In the genomic region with DNA sequence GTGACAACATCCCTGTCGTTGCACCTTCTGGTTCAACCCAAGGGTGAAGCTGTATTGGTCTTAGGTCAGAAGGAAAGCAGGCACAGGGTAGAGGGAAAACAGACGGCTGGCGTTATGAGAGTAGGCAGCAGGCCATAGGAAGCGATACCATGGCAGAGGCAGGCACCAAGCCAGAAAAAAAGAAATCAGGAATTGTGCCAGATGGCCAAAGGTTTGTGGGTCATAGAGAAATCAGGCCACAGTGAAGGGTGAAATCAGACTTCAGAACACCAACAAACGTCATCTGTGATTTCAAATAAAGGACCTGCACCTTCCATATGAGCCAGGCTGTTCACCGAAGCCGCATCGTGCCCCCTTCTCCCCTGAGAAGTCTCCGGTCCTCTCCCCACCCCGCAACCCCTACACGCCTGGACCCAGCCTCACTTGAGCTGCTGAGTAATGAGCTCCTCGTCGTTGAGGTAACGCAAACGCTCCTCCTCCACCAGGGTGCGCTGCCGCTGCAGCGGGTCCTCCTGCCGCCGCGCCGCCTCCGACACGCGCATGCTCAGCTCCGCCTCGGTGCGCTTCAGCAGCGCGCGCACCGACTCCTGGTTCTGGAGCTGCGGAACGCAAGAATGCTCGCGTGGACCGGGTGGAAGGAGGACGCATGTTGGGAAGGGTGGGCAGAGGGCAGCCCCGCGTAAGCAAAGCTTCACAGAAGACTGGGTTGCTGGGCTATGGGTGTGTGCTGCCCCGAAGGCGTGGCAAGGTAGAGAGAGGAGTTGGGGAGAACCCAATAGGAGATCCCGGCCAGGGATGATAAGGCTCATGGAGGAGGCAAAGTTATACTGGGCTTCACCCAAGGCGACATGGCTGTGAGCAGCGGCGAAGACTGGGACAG, we compare ENCODE assay signal across 8 mouse cellular contexts. TPM values are rescaled to one million over a fixed set of nuclear protein-coding genes. Genes with fewer than 3 reads are reported as not detected.
DNase-seq lines count a peak whose midpoint lies in the region; ATAC-seq and TF ChIP-seq lines count a peak whose summit lies in the region.

No protein-coding gene starts in this region.

- TF ChIP-seq POLR2A in brain, embryonic 14.5 days (IDR thresholded peaks at IDR 0.05; ENCODE audit: borderline replicate concordance, extremely low read depth, insufficient read depth, insufficient read length, poor library complexity, severe bottlenecking) = no peak

- no peak overlapping the region for H3K9ac ChIP-seq in heart, embryonic 11.5 days (ENCODE audit: low read depth, low read length)
- H3K9ac ChIP-seq in kidney, embryonic 16.5 days (replicated peaks; ENCODE audit: low read length) = peak overlapping the region; percentile 32; the same call in 1 of the 2 replicates

- peak; percentile 87 for ATAC-seq in erythroblast, adult 5-6 weeks (replicated peaks; ENCODE audit: low FRiP score, poor library complexity, severe bottlenecking)
- peak; percentile 33; the same call in 1 of the 2 replicates for ATAC-seq in heart, embryonic 11.5 days (replicated peaks; ENCODE audit: insufficient number of reproducible peaks, low FRiP score, low TSS enrichment)
- peak; percentile 50 for ATAC-seq in kidney, embryonic 16.5 days (ENCODE audit: low FRiP score, low TSS enrichment)
- ATAC-seq in monocyte, adult 5-6 weeks (replicated peaks; ENCODE audit: insufficient number of reproducible peaks, low FRiP score, low TSS enrichment, poor library complexity, severe bottlenecking) = peak; percentile 72

- no peaks in the 10 kb centered on the region for H3K9me3 ChIP-seq in heart, embryonic 11.5 days (replicated peaks; ENCODE audit: control insufficient read depth, low read length)
- H3K9me3 ChIP-seq in kidney, embryonic 16.5 days (ENCODE audit: low read length) = no peaks in the 10 kb centered on the region

- H3K36me3 ChIP-seq in heart, embryonic 11.5 days (ENCODE audit: control insufficient read depth, insufficient read depth, low read length) = no peaks in the 10 kb centered on the region
- no peaks in the 10 kb centered on the region for H3K36me3 ChIP-seq in kidney, embryonic 16.5 days (ENCODE audit: insufficient read depth, low read length)

- H3K27ac ChIP-seq in heart, embryonic 11.5 days (ENCODE audit: low read depth, low read length) = no peak overlapping the region
- no peak overlapping the region for H3K27ac ChIP-seq in kidney, embryonic 16.5 days (ENCODE audit: low read length)

- peak; percentile 98 for TF ChIP-seq CTCF in brain, embryonic 14.5 days (IDR thresholded peaks at IDR 0.05; ENCODE audit: borderline replicate concordance, extremely low read depth, insufficient read depth, insufficient read length)

- peak overlapping the region; percentile 86 for H3K4me2 ChIP-seq in heart, embryonic 11.5 days
- peak overlapping the region; percentile 72 for H3K4me2 ChIP-seq in kidney, embryonic 16.5 days (replicated peaks; ENCODE audit: low read depth, low read length)

- 7% methylated on average over 46 of the region's 46 CpGs for WGBS in heart, embryonic 11.5 days (ENCODE audit: insufficient replicate concordance)
- WGBS in kidney, embryonic 16.5 days = 7% methylated on average over 46 of the region's 46 CpGs

- H3K27me3 ChIP-seq in heart, embryonic 11.5 days (ENCODE audit: control insufficient read depth, insufficient read depth, low read length) = peaks cover 63% of the 10 kb centered on the region
- H3K27me3 ChIP-seq in kidney, embryonic 16.5 days (ENCODE audit: insufficient read depth, low read length) = peaks cover 51% of the 10 kb centered on the region

- peak; percentile 91 for DNase-seq in CD4-positive helper T cell, adult 2 months (ENCODE audit: low read depth, low spot score)
- DNase-seq in brain, embryonic 14.5 days (ENCODE audit: low read depth) = peak; percentile 95
- DNase-seq in liver = peak; percentile 86
- DNase-seq in spleen, postnatal 36 days (ENCODE audit: low spot score in 2 of 2) = peak; percentile 81 to 84

- peaks cover 26% of the 10 kb centered on the region for H3K4me1 ChIP-seq in heart, embryonic 11.5 days (ENCODE audit: control insufficient read depth, insufficient read depth, low read length)
- H3K4me1 ChIP-seq in kidney, embryonic 16.5 days (ENCODE audit: insufficient read depth, low read length) = peaks cover 33% of the 10 kb centered on the region

- peak overlapping the region; percentile 44 for H3K4me3 ChIP-seq in heart, embryonic 11.5 days (ENCODE audit: low read depth, low read length)
- peak overlapping the region; percentile 44 for H3K4me3 ChIP-seq in kidney, embryonic 16.5 days (ENCODE audit: low read length)

RNA-seq across cellular contexts. Expression of a gene that starts 31.5 kb away (rescaled TPM):
- polyA plus RNA-seq in brain, embryonic 14.5 days (2012; rRNA removed) = 0.12 and 0.21 TPM in 2 replicates
- total RNA-seq in erythroblast, adult 5-6 weeks (2015; ENCODE audit: low replicate concordance) = not detected in 2 replicates
- total RNA-seq in erythroblast, adult 5-6 weeks (2017; ENCODE audit: low replicate concordance) = not detected in 2 replicates
- 0.11 TPM in 1 of 2 replicates, not detected in the other for polyA plus RNA-seq in heart, embryonic 11.5 days (2014; fragmentation: Nextera tagmentation; extraction: Ambion mirVana)
- 0.75 and 1.3 TPM in 2 replicates for polyA plus RNA-seq in kidney, embryonic 16.5 days (2015; fragmentation: Nextera tagmentation; extraction: Ambion mirVana)
- not detected in 3 replicates for total RNA-seq in monocyte, adult 5-6 weeks (2017)

RNA-seq across cellular contexts. Expression of a gene that starts 44.4 kb away (rescaled TPM):
- 45.1 and 70.2 TPM in 2 replicates for polyA plus RNA-seq in brain, embryonic 14.5 days (2012; rRNA removed)
- total RNA-seq in erythroblast, adult 5-6 weeks (2015; ENCODE audit: low replicate concordance) = not detected in 2 replicates
- not detected in 2 replicates for total RNA-seq in erythroblast, adult 5-6 weeks (2017; ENCODE audit: low replicate concordance)
- 0.06 and 0.23 TPM in 2 replicates for polyA plus RNA-seq in heart, embryonic 11.5 days (2014; fragmentation: Nextera tagmentation; extraction: Ambion mirVana)
- 1.0 and 1.1 TPM in 2 replicates for polyA plus RNA-seq in kidney, embryonic 16.5 days (2015; fragmentation: Nextera tagmentation; extraction: Ambion mirVana)
- total RNA-seq in monocyte, adult 5-6 weeks (2017) = 0.10 to 0.58 TPM (median 0.21 TPM) in 3 replicates

Comparison
In these comparisons a context has a peak if more than half of its experiments do, and no peak if none do; other contexts are left out.
1. ATAC-seq: peak in every context shown above with its lines; median percentile 87 in erythroblast, adult 5-6 weeks; 72 in monocyte, adult 5-6 weeks; 50 in kidney, embryonic 16.5 days; 33 in heart, embryonic 11.5 days.
2. RNA of a gene that starts 44.4 kb away (polyA plus RNA-seq): 45.1 to 70.2 TPM in brain, embryonic 14.5 days; 1.0 to 1.1 TPM in kidney, embryonic 16.5 days and 0.06 to 0.23 TPM in heart, embryonic 11.5 days; every median in the first group is over 10 times any median in the second.
3. Peak in every context shown above with its lines, with median percentiles within 50 percentile points of each other: DNase-seq.